Mouse (Mus musculus) small intestine, adult 2 months (tissue): ENCODE measurements around the gene Gabrg3. TPM values are rescaled to one million over a fixed set of nuclear protein-coding genes. Genes with fewer than 3 reads are reported as not detected.
"Not testable (repeated sequence)": the region's sequence is repeated elsewhere in the genome, so short reads cannot be mapped to it uniquely, and the experiment has no call there.

Source experiments
- H3K27ac ChIP-seq: fragments of 200-500 bp; 2 replicates; pipeline ENCODE4 v1.5.1; 2012; ENCODE audit warnings: low read depth, low read length, control low read depth, inconsistent platforms; ENCODE audit not compliant: insufficient read depth
- H3K27me3 ChIP-seq: fragments of 200-500 bp; 2 replicates; pipeline ENCODE4 v1.6.1; 2012; ENCODE audit warnings: mild to moderate bottlenecking, moderate library complexity, low read length, inconsistent platforms; ENCODE audit not compliant: control insufficient read depth, insufficient read depth
- H3K36me3 ChIP-seq: fragments of 200-500 bp; 2 replicates; pipeline ENCODE4 v1.6.1; 2012; ENCODE audit warnings: mild to moderate bottlenecking, low read length, control low read depth, inconsistent platforms; ENCODE audit not compliant: control insufficient read depth, insufficient read depth
- H3K4me1 ChIP-seq: fragments of 200-500 bp; 2 replicates; pipeline ENCODE4 v1.6.1; 2012; ENCODE audit warnings: low read length, inconsistent platforms, mixed read lengths; ENCODE audit not compliant: control insufficient read depth, insufficient read depth, insufficient read length
- H3K4me3 ChIP-seq: fragments of 200-500 bp; 2 replicates; pipeline ENCODE4 v1.5.1; 2012; ENCODE audit warnings: low read depth, mild to moderate bottlenecking, control low read depth, inconsistent platforms, low read length, moderate library complexity
- CTCF ChIP-seq: fragments of 200-500 bp; IDR thresholded peaks from 2 replicates; pipeline ENCODE4 v1.5.1; 2012; ENCODE audit warnings: low read depth, mild to moderate bottlenecking, control low read depth, inconsistent platforms, low read length, moderate library complexity, mixed read lengths; ENCODE audit not compliant: insufficient replicate concordance, insufficient read length; ENCODE audit errors: extremely low read depth
- POLR2A ChIP-seq: fragments of 200-500 bp; IDR thresholded peaks from 2 replicates; pipeline ENCODE4 v1.6.1; 2012; ENCODE audit warnings: low read depth, mild to moderate bottlenecking, control low read depth, inconsistent platforms, low read length, moderate library complexity
- WGBS: fragments of 180-500 bp; shearing (Covaris S2); methylation state at CpG from one replicate; pipeline ENCODE4 v1.1.7; 2018; 5-methylcytosine and 5-hydroxymethylcytosine counted together
- polyA plus RNA-seq: library from polyadenylated mRNA; depleted of rRNA; stranded (reverse); fragments of >200 nt; gene quantifications from 2 replicates; pipeline ENCODE4 v1.2.3, GENCODE M21; 2012

Gabrg3 gene
- polyA plus RNA-seq, 1 experiment, result 0.06 TPM

GRCm38 (mm10) chr7:57258893-57259574 lies 128.0 kb downstream of the Gabrg3 start:
- H3K4me3 ChIP-seq, result no peak overlapping the region
- no peaks in the 10 kb centered on the region for H3K27me3 ChIP-seq
- H3K36me3 ChIP-seq, result no peaks in the 10 kb centered on the region
- TF ChIP-seq POLR2A (no peak), CTCF (no peak)
- no peak overlapping the region for H3K27ac ChIP-seq
- no peaks in the 10 kb centered on the region for H3K4me1 ChIP-seq
- 29% methylated on average over 5 of the region's 5 CpGs for WGBS

- WGBS, result 77% methylated on average over 4 of the region's 4 CpGs
- H3K36me3 ChIP-seq, result no peaks in the 10 kb centered on the region
- H3K27me3 ChIP-seq, result no peaks in the 10 kb centered on the region
- H3K27ac ChIP-seq, result no peak overlapping the region
- no peak for TF ChIP-seq CTCF
- no peak for TF ChIP-seq POLR2A
- no peaks in the 10 kb centered on the region for H3K4me1 ChIP-seq
- no peak overlapping the region for H3K4me3 ChIP-seq
Observed at GRCm38 (mm10) chr7:57243981-57244380, 143.0 kb downstream of the Gabrg3 start.

GRCm38 (mm10) chr7:57214119-57214518 lies 172.9 kb downstream of the Gabrg3 start:
- Histone ChIP-seq H3K27ac (no peak overlapping the region), H3K36me3 (no peaks in the 10 kb centered on the region), H3K4me1 (no peaks in the 10 kb centered on the region), H3K4me3 (no peak overlapping the region), H3K27me3 (no peaks in the 10 kb centered on the region)
- 81% methylated on average over 1 of the region's 1 CpGs for WGBS
- TF ChIP-seq CTCF (no peak), POLR2A (no peak)

GRCm38 (mm10) chr7:57186015-57186414 lies 201.0 kb downstream of the Gabrg3 start:
- Histone ChIP-seq H3K4me1 (no peaks in the 10 kb centered on the region), H3K36me3 (no peaks in the 10 kb centered on the region)

GRCm38 (mm10) chr7:57175891-57176545 lies 211.0 kb downstream of the Gabrg3 start:
- 17% methylated on average over 2 of the region's 2 CpGs for WGBS
- not testable (repeated sequence) for H3K27ac ChIP-seq, H3K4me3 ChIP-seq, H3K4me1 ChIP-seq, H3K27me3 ChIP-seq, H3K36me3 ChIP-seq

More at GRCm38 (mm10) chr7:57186015-57186414, 201.0 kb downstream of the Gabrg3 start:
- TF ChIP-seq POLR2A (no peak), CTCF (no peak)
- Histone ChIP-seq H3K27ac (no peak overlapping the region), H3K4me3 (no peak overlapping the region), H3K27me3 (no peaks in the 10 kb centered on the region)
- WGBS, result 44% methylated on average over 1 of the region's 1 CpGs

- Histone ChIP-seq H3K4me1 (no peaks in the 10 kb centered on the region), H3K27me3 (no peaks in the 10 kb centered on the region), H3K27ac (no peak overlapping the region), H3K4me3 (no peak overlapping the region), H3K36me3 (no peaks in the 10 kb centered on the region)
- no peak for TF ChIP-seq POLR2A
- TF ChIP-seq CTCF, result no peak
- WGBS, result 65% methylated on average over 3 of the region's 3 CpGs
Observed at GRCm38 (mm10) chr7:57166931-57167330, 220.1 kb downstream of the Gabrg3 start.

GRCm38 (mm10) chr7:57158211-57158610 lies 228.8 kb downstream of the Gabrg3 start:
- H3K4me3 ChIP-seq, result no peak overlapping the region
- no peaks in the 10 kb centered on the region for H3K36me3 ChIP-seq
- no peak overlapping the region for H3K27ac ChIP-seq
- TF ChIP-seq CTCF (no peak), POLR2A (no peak)
- 78% methylated on average over 3 of the region's 3 CpGs for WGBS
- H3K27me3 ChIP-seq, result no peaks in the 10 kb centered on the region
- H3K4me1 ChIP-seq, result no peaks in the 10 kb centered on the region
